Mouse (Mus musculus) ES-Bruce4 (cell line): Measurements from ENCODE around the gene Cacna1d.

Experiments used
- CTCF ChIP-seq: IDR thresholded peaks from one replicate; pipeline ENCODE4 v1.8.1; 2011; ENCODE audit warnings: low read depth, low read length
- EP300 ChIP-seq: IDR thresholded peaks from 2 replicates; pipeline ENCODE4 v1.6.1; 2011; ENCODE audit warnings: low read depth, low read length; ENCODE audit not compliant: insufficient read depth
- POLR2A ChIP-seq: IDR thresholded peaks from one replicate; pipeline ENCODE4 v1.8.1; 2011; ENCODE audit warnings: low read length; ENCODE audit not compliant: insufficient read depth

DNA sequence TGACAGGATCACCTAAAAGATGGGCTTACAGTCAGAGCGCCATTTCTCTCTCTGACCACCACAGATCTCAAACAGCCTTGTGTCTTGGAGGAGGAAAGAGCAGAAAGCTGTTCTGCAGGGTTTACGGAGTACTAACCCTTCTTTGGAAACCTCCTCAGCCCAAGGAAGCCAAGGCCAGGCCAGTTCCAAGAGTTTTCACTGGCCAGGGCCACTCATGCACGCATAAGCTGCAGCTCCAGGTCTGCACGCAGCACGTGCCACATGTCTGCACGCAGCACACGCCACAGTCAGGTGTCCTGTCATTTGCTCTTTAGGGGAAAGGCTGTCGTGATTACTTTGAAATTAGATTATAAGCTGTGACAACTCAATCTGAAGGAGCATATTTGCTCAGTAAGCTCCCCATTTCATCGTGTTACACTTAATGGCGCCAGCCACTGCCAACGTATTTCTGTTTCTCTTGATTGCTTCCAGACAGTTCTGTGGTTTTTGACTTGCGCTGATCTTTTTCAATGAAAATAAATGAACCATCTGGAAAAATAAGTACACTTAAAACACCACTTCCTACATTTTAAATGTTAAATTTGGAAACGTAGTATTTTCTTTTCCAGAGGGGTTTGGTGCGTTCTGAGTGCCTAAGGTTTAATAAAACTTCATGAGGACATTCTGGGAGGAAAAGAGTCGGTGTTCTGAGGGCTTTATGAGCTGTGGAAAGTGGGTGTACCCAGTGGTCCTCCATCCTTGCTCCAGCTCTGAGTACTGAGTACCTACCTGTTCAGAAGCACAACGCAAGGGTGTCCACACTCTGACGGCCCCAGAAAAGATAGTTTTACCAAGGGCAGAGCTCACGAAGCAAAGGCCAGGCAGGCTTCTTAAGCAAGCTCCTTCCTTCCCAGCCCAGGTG, 308.4 kb downstream of the Cacna1d start:
- TF ChIP-seq CTCF (no peak), EP300 (no peak), POLR2A (no peak)
